Mouse (Mus musculus): ENCODE measurements around the gene Mrps9.

DNA sequence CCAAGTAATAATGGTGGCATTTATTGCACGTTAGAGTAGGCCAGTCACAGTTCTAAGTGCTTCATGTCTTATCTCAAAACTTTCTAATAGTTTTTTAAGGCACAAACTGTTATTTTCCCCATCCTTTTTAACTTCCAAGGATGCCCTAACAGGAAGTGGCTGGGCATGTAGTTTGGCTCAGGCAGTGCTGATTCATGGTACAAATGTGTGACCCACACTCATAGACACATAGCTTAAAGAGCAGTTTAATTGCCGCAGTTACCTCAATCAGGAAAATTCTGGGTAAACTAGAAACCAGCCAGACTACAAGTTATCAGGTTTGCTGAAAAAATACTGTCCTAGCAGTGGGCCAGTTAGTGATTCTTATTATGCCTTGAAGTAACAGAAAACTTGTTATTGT is 31.2 kb downstream of the Mrps9 start:
- no peak for TF ChIP-seq CTCF (IDR thresholded peaks at IDR 0.05; ENCODE audit: low read depth, low read length)
- TF ChIP-seq POLR2A (IDR thresholded peaks at IDR 0.05; ENCODE audit: extremely low read depth, insufficient read depth, low read length): no peak

All from liver, adult 2 months (tissue).